Mouse (Mus musculus) heart, embryonic 13.5 days (tissue): ENCODE data around the gene Endou. TPM values are rescaled to one million over a fixed set of nuclear protein-coding genes. Genes with fewer than 3 reads are reported as not detected.
A peak's percentile ranks its signal among the peaks of the same experiment; 100 is the strongest.
"Not testable (repeated sequence)": the region's sequence is repeated elsewhere in the genome, so short reads cannot be mapped to it uniquely, and the experiment has no call there.

Experiments
- ATAC-seq: fragments of 200-750 bp; cut with Nextera tagmentation; 2 replicates; pipeline ENCODE4 v1.8.0; 2017; ENCODE audit warnings: moderate TSS enrichment; ENCODE audit not compliant: insufficient number of reproducible peaks, low FRiP score, low TSS enrichment; ENCODE audit errors: extremely low read depth
- H3K27ac ChIP-seq: fragments of 300-500 bp; sonication (generic); replicated peaks from 2 replicates; pipeline ENCODE4 v1.5.1; 2015; ENCODE audit warnings: moderate library complexity, mild to moderate bottlenecking, inconsistent platforms
- H3K27me3 ChIP-seq: fragments of 300-500 bp; sonication (generic); replicated peaks from 2 replicates; pipeline ENCODE4 v1.6.1; 2015; ENCODE audit warnings: mild to moderate bottlenecking, inconsistent platforms
- H3K36me3 ChIP-seq: fragments of 300-500 bp; sonication (generic); 2 replicates; pipeline ENCODE4 v1.6.1; 2015; ENCODE audit warnings: mild to moderate bottlenecking, inconsistent platforms
- H3K4me1 ChIP-seq: fragments of 300-500 bp; sonication (generic); 2 replicates; pipeline ENCODE4 v1.6.1; 2015; ENCODE audit warnings: inconsistent platforms
- H3K4me2 ChIP-seq: fragments of 300-500 bp; sonication (generic); 2 replicates; pipeline ENCODE4 v1.6.1; 2015; ENCODE audit warnings: inconsistent platforms, mild to moderate bottlenecking, moderate library complexity
- H3K4me3 ChIP-seq: fragments of 300-500 bp; sonication (generic); 2 replicates; pipeline ENCODE4 v1.5.1; 2015; ENCODE audit warnings: moderate library complexity, mild to moderate bottlenecking, inconsistent platforms
- H3K9ac ChIP-seq: fragments of 300-500 bp; sonication (generic); 2 replicates; pipeline ENCODE4 v1.6.1; 2015; ENCODE audit warnings: inconsistent platforms, mild to moderate bottlenecking, moderate library complexity
- H3K9me3 ChIP-seq: fragments of 300-500 bp; sonication (generic); 2 replicates; pipeline ENCODE4 v1.6.1; 2016; ENCODE audit warnings: inconsistent platforms
- whole genome bisulfite sequencing: fragments of 180-500 bp; shearing (Covaris S2); methylation state at CpG from one replicate; pipeline ENCODE4 v1.1.7; 2015; ENCODE audit warnings: mixed read lengths; 5-methylcytosine and 5-hydroxymethylcytosine counted together
- polyA plus RNA-seq: library from polyadenylated mRNA; unstranded; fragments of >200 nt; fragmentation: Nextera tagmentation; extraction: Ambion mirVana; gene quantifications from 2 replicates; pipeline ENCODE4 v1.2.1, GENCODE M21; 2015

Endou gene
- polyA plus RNA-seq, 1 experiment from 2014 or later = 0.45 TPM

- peaks cover 88% of the 10 kb centered on the region for H3K36me3 ChIP-seq
- no peak overlapping the region for H3K4me3 ChIP-seq
- H3K9me3 ChIP-seq = no peaks in the 10 kb centered on the region
- H3K4me2 ChIP-seq = no peak overlapping the region
- 79% methylated on average over 18 of the region's 18 CpGs for WGBS
- ATAC-seq = no peak
- no peak overlapping the region for H3K9ac ChIP-seq
- H3K27me3 ChIP-seq = no peaks in the 10 kb centered on the region
- H3K4me1 ChIP-seq = no peaks in the 10 kb centered on the region
- H3K27ac ChIP-seq = no peak overlapping the region; the same call in 1 of the 2 replicates
These were observed 51.0 kb downstream of the Endou start for GRCm38 (mm10) chr15:97679991-97680681.

DNA sequence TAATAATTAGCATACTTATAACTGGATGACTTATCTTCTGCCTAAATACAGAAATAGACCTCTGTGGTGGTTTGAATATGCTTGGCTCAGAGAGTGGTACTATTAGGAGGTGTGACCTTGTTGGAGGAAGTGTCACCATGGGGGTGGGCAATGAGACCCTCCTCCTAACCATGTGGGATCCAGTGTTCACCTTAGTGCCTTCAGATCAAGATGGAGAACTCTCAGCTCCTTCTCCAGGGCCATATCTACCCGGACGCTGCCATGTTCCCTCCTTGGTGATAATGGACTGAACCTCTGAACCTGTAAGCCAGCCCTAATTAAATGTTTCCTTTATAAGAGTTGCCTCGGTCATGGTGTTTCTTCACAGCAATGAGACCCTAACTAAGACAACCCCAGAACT lies 53.8 kb downstream of the Endou start:
- ATAC-seq = no peak
- no peaks in the 10 kb centered on the region for H3K9me3 ChIP-seq
- WGBS = 90% methylated on average over 3 of the region's 3 CpGs

DNA sequence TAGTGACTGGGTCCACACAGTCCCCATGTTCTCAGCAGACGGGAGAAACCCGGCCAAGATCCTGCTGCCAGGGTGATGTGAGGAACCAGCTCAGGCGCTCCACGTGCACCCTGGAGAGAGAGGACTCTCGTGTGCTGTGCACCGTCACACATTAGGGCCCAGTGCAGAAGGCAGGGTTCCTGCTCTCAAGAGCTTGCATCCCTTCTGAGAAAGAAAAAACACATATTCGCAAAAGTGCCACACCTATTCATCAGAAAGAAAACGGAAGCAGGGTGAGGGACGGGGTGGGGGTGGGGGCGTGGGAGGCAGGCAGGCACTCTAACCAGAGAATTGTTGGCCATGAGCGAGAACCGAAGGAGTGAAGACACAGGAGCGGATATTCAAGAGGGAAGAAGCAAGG lies 55.2 kb downstream of the Endou start:
- no peak overlapping the region for H3K9ac ChIP-seq
- WGBS = 86% methylated on average over 13 of the region's 13 CpGs
- H3K4me2 ChIP-seq = no peak overlapping the region
- H3K9me3 ChIP-seq = no peaks in the 10 kb centered on the region
- no peak overlapping the region for H3K27ac ChIP-seq
- no peaks in the 10 kb centered on the region for H3K4me1 ChIP-seq
- no peaks in the 10 kb centered on the region for H3K27me3 ChIP-seq
- no peak overlapping the region for H3K4me3 ChIP-seq
- no peak for ATAC-seq
- peaks cover 71% of the 10 kb centered on the region for H3K36me3 ChIP-seq

More for the DNA sequence above, 53.8 kb downstream of the Endou start:
- peaks cover 84% of the 10 kb centered on the region for H3K36me3 ChIP-seq
- H3K9ac ChIP-seq = no peak overlapping the region
- no peaks in the 10 kb centered on the region for H3K27me3 ChIP-seq
- H3K4me2 ChIP-seq = no peak overlapping the region
- no peak overlapping the region for H3K4me3 ChIP-seq
- no peaks in the 10 kb centered on the region for H3K4me1 ChIP-seq
- H3K27ac ChIP-seq = no peak overlapping the region

- ATAC-seq = no peak
- H3K4me1 ChIP-seq = peaks cover 9% of the 10 kb centered on the region
These were observed 56.7 kb downstream of the Endou start for GRCm38 (mm10) chr15:97674423-97674822.

GRCm38 (mm10) chr15:97673256-97674000 lies 57.7 kb downstream of the Endou start:
- H3K4me2 ChIP-seq = no peak overlapping the region
- H3K27ac ChIP-seq = no peak overlapping the region
- H3K9me3 ChIP-seq = no peaks in the 10 kb centered on the region
- H3K27me3 ChIP-seq = no peaks in the 10 kb centered on the region
- H3K9ac ChIP-seq = no peak overlapping the region
- peaks cover 9% of the 10 kb centered on the region for H3K4me1 ChIP-seq
- no peak for ATAC-seq
- 83% methylated on average over 7 of the region's 7 CpGs for WGBS
- no peak overlapping the region for H3K4me3 ChIP-seq
- H3K36me3 ChIP-seq = peaks cover 55% of the 10 kb centered on the region

More at GRCm38 (mm10) chr15:97674423-97674822, 56.7 kb downstream of the Endou start:
- Histone ChIP-seq H3K9ac (no peak overlapping the region), H3K4me2 (no peak overlapping the region), H3K36me3 (peaks cover 59% of the 10 kb centered on the region), H3K27ac (no peak overlapping the region), H3K9me3 (no peaks in the 10 kb centered on the region), H3K27me3 (no peaks in the 10 kb centered on the region), H3K4me3 (no peak overlapping the region)
- WGBS = 93% methylated on average over 4 of the region's 4 CpGs

GRCm38 (mm10) chr15:97672211-97672765 lies 58.9 kb downstream of the Endou start:
- Histone ChIP-seq H3K9ac (no peak overlapping the region), H3K4me2 (no peak overlapping the region), H3K27me3 (no peaks in the 10 kb centered on the region), H3K4me1 (peaks cover 9% of the 10 kb centered on the region), H3K9me3 (no peaks in the 10 kb centered on the region), H3K27ac (no peak overlapping the region), H3K36me3 (peaks cover 44% of the 10 kb centered on the region), H3K4me3 (no peak overlapping the region)
- WGBS = 72% methylated on average over 9 of the region's 9 CpGs
- no peak for ATAC-seq

GRCm38 (mm10) chr15:97670554-97670953 lies 60.6 kb downstream of the Endou start:
- no peak overlapping the region for H3K4me2 ChIP-seq
- no peak overlapping the region for H3K4me3 ChIP-seq
- H3K36me3 ChIP-seq = peaks cover 26% of the 10 kb centered on the region
- no peaks in the 10 kb centered on the region for H3K9me3 ChIP-seq
- no peaks in the 10 kb centered on the region for H3K27me3 ChIP-seq
- 65% methylated on average over 6 of the region's 6 CpGs for WGBS
- H3K27ac ChIP-seq = no peak overlapping the region
- ATAC-seq = no peak
- no peak overlapping the region for H3K9ac ChIP-seq
- peaks cover 9% of the 10 kb centered on the region for H3K4me1 ChIP-seq

DNA sequence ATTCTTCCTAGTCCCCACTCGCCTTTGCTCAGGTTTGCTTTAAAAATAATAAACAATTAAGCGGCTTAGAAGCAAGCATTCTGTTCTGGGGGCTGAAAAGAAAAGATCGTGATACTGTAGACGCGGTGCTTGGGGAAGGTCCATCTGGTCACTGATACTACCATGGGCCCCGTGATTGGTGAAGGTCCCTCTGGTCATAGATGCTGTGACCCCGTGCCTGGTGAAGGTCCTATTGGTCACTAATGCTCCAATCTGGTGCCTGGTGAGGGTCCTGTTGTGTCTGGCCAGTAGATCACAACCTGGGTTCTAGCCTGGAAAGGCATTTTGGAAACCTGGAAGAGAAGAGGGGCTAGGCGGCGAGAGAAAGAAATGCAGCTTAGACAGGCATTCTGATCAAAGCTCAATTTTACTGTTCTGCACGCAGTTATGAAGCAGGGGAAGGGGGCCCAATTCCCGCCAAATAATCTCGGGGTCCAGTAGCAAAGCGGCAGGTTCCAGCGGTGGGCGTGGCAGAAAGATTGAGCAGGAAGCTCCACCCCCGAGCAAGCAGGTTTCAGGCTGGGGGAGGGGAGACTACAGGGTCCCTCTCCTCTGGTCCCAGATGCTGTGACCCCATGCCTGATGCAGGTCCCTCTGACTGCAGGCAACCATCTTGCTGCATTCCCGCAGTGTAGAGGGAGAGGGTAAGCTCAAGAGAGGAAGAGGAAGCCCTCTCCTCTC lies 62.8 kb downstream of the Endou start:
- not testable (repeated sequence) for ATAC-seq, H3K4me2 ChIP-seq, H3K36me3 ChIP-seq, H3K4me1 ChIP-seq, H3K4me3 ChIP-seq, H3K27me3 ChIP-seq, H3K27ac ChIP-seq, H3K9me3 ChIP-seq, H3K9ac ChIP-seq
- WGBS = 72% methylated on average over 16 of the region's 17 CpGs

DNA sequence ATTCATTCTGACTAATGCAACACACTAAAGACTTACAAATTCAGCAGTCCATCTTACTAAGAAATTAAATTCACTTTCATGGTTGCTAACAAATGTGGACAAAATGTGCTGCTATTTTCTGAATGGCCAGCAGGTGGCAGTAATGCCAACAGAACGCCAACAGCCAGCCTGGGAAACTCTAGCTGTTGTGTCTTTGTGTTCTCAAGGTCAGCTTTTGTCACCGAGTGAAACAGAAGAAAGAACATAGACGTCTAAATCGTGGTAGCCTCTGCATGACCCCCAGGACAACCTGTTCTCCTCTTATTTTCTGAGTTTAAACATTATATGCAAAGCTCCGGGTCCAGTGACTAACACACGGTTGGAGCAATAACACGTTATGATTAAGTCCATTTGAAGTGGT lies 63.7 kb downstream of the Endou start:
- no peaks in the 10 kb centered on the region for H3K27me3 ChIP-seq
- no peak overlapping the region for H3K27ac ChIP-seq
- 31% methylated on average over 7 of the region's 7 CpGs for WGBS
- H3K9me3 ChIP-seq = no peaks in the 10 kb centered on the region
- no peak overlapping the region for H3K9ac ChIP-seq
- H3K4me3 ChIP-seq = no peak overlapping the region
- 0 out of 2 replicates have a peak, but pooled peaks cover 1% of the 10 kb centered on the region for H3K36me3 ChIP-seq
- H3K4me1 ChIP-seq = peaks cover 9% of the 10 kb centered on the region
- peak overlapping the region; percentile 31; the same call in 1 of the 2 replicates for H3K4me2 ChIP-seq
- ATAC-seq = no peak

- H3K4me1 ChIP-seq = peaks cover 9% of the 10 kb centered on the region
- H3K27ac ChIP-seq = no peak overlapping the region
- ATAC-seq = no peak
- H3K27me3 ChIP-seq = no peaks in the 10 kb centered on the region
- no peak overlapping the region for H3K4me3 ChIP-seq
- H3K36me3 ChIP-seq = no peaks in the 10 kb centered on the region
- no peaks in the 10 kb centered on the region for H3K9me3 ChIP-seq
- H3K4me2 ChIP-seq = no peak overlapping the region
- H3K9ac ChIP-seq = no peak overlapping the region
- WGBS = 80% methylated on average over 10 of the region's 10 CpGs
These were observed 64.7 kb downstream of the Endou start for GRCm38 (mm10) chr15:97666457-97666770.

DNA sequence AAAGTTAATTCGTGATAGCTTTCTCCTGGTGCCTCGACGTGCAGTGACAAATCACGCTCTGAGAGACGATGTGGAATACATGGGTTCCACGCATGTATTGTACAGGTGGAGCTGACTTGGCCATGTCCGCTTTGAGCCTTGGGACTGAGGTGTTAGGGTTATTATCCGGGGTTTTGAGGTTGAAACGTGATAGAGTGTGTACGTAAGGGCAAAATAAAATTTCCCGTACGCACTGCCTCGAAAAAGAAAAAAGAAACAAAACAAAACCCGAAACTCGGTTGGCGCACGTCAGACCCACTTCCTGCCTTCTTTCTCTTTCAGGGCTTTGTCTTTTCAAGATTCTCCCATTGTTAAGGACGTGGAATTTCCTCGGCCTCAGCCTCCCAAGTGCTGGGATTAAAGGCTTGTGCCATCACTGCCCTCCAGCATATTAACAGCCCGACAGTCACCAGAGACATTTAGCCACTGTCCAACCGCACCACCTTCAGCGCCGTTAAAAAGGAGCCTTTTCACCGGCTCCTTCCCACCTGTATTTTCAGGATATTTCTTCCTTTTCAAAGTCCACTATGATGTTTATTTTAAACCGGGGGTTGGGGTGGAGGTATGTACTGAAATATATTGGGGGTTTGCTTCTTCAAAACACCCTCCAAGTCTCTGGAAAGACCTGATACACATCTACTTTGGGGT lies 65.2 kb downstream of the Endou start:
- peaks cover 9% of the 10 kb centered on the region for H3K4me1 ChIP-seq
- no peak overlapping the region for H3K9ac ChIP-seq
- no peak for ATAC-seq
- WGBS = 65% methylated on average over 25 of the region's 25 CpGs
- no peaks in the 10 kb centered on the region for H3K36me3 ChIP-seq
- H3K4me2 ChIP-seq = no peak overlapping the region
- no peak overlapping the region for H3K27ac ChIP-seq
- 0 out of 2 replicates have a peak, but pooled peaks cover under 1% of the 10 kb centered on the region for H3K27me3 ChIP-seq
- no peaks in the 10 kb centered on the region for H3K9me3 ChIP-seq
- no peak overlapping the region for H3K4me3 ChIP-seq
